Mouse (Mus musculus): ENCODE measurements around the gene Ptprj. TPM values are rescaled to one million over a fixed set of nuclear protein-coding genes. Genes with fewer than 3 reads are reported as not detected.

Ptprj gene
- polyA plus RNA-seq, 1 experiment from 2014 or later = 4.6 TPM

DNA sequence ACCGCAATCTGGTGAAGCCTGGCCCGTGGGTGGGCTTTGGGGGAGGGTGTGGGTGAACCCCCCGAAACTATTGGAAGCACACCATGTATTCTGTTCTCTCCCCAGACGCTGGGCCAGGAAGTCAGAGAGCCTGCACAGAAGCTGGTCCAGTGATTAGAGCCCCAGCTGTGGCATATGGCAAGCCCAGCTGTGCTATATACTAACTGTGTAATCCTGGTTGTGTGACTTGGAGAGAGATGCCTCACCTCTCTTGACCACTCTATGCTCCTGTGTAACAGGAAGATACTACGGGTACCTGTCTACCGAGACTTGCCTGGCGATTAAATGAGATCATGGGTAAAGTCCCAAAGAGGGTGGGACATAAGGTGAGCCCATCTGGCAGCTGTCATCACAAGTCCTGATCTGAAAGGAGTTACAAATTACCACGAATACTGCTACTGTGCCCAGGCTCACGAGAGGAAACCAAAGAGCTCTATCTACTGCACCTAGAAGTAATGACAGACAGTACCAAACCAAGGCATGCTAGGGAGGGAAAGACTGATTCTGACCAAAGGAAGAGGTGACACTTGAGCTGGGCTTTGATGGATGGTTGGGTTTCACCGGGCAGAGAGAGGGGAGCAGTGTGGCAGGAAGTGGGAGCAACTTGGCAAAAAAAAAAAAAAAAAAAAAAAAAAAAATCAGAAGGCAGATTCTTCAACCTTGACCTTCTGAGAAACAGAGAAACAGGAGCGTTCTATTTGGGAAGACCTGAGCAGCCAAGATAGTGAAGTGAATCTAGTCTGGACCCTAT is 754 bp upstream of the Ptprj start:
- peak; percentile 9 for ATAC-seq
- H3K9me3 ChIP-seq (ENCODE audit: control insufficient read depth, low read length) = no peaks in the 10 kb centered on the region
- 17% methylated on average over 11 of the region's 11 CpGs for WGBS
- H3K27ac ChIP-seq (ENCODE audit: low read length) = peak overlapping the region; percentile 80
- H3K36me3 ChIP-seq (ENCODE audit: control insufficient read depth, insufficient read depth) = no peaks in the 10 kb centered on the region
- H3K4me1 ChIP-seq (replicated peaks; ENCODE audit: control insufficient read depth, insufficient read depth, low read length) = peaks cover 5% of the 10 kb centered on the region; the same call in 1 of the 2 replicates
- H3K4me3 ChIP-seq (replicated peaks; ENCODE audit: low read length) = peak overlapping the region; percentile 90
- H3K27me3 ChIP-seq (replicated peaks; ENCODE audit: control insufficient read depth, insufficient read depth, low read length) = no peaks in the 10 kb centered on the region
- H3K9ac ChIP-seq (replicated peaks; ENCODE audit: low read depth, low read length) = peak overlapping the region; percentile 91
- peak overlapping the region; percentile 88 for H3K4me2 ChIP-seq (ENCODE audit: low read length)

DNA sequence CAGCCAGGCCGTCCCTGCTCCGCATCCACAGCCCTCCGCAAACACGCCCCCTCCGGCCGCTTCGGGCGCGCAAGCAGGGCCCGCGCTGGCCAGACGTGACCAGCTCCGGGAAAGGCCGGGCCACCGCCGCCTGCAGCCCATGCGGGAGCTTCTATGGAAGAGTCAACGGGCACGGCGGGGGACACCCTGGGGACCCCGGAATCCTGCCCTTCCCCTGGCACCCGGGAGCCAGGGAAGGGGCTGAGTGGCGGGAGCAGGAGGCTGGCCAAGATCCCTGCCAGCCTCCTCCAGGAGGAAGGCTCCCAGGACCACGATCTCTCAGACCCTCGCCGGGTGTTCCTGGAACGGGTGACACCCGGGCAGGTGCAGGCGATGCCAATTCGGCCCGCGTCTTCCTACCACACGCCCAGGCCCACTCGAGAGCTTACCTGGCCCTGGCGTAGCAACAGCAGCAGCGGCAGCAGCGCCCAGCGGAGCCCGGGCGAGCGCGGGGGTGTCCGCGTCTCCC is 665 bp downstream of the Ptprj start:
- Histone ChIP-seq H3K9me3 (ENCODE audit: control insufficient read depth, low read length) (no peaks in the 10 kb centered on the region), H3K4me1 (replicated peaks; ENCODE audit: control insufficient read depth, insufficient read depth, low read length) (peaks cover 5% of the 10 kb centered on the region; the same call in 1 of the 2 replicates), H3K36me3 (ENCODE audit: control insufficient read depth, insufficient read depth) (no peaks in the 10 kb centered on the region), H3K4me2 (ENCODE audit: low read length) (peak overlapping the region; percentile 88), H3K27ac (ENCODE audit: low read length) (peak overlapping the region; percentile 80), H3K27me3 (replicated peaks; ENCODE audit: control insufficient read depth, insufficient read depth, low read length) (no peaks in the 10 kb centered on the region), H3K9ac (replicated peaks; ENCODE audit: low read depth, low read length) (peak overlapping the region; percentile 91), H3K4me3 (replicated peaks; ENCODE audit: low read length) (peak overlapping the region; percentile 90)
- peak; percentile 61 for ATAC-seq
- WGBS = under 1% methylated on average over 35 of the region's 44 CpGs

DNA sequence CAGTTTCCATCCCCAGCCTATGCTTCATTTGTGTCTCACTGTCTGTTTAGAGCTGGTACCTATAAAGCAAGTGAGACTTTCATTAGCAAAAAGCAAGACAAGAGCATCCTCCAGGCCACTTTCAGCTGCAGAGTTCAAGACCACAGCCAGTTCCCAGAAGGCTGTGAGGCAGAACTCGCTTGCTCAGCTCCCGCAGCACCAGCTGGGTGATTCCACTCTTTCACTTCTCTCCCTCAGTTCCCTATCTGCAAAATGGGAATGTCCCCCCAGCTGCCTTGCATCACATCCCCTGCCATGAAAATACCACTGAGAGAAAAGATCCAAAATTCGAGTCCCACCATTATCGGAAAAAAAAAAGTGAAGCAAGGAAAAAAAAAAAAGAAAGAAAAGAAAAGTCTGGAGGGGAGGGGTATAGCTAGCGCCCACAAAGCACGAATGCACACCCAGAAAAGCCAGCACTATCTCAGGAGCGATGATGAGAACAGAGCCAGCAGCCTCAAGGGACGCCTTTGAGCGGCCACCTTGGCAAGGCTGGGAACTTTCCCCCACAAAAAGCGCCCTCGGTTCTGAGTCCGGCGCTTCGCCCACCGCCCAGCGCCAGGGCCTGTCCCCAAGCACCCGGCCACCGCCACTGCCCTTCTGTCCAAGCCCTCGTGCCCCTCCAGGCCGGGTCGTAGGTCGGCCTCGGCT is 1.3 kb downstream of the Ptprj start:
- H3K4me3 ChIP-seq (replicated peaks; ENCODE audit: low read length) = peak overlapping the region; percentile 90
- H3K9ac ChIP-seq (replicated peaks; ENCODE audit: low read depth, low read length) = peak overlapping the region; percentile 91
- H3K27me3 ChIP-seq (replicated peaks; ENCODE audit: control insufficient read depth, insufficient read depth, low read length) = no peaks in the 10 kb centered on the region
- 2% methylated on average over 23 of the region's 23 CpGs for WGBS
- peak overlapping the region; percentile 80 for H3K27ac ChIP-seq (ENCODE audit: low read length)
- ATAC-seq = peak; percentile 22
- no peaks in the 10 kb centered on the region for H3K9me3 ChIP-seq (ENCODE audit: control insufficient read depth, low read length)
- H3K4me2 ChIP-seq (ENCODE audit: low read length) = peak overlapping the region; percentile 88
- H3K36me3 ChIP-seq (ENCODE audit: control insufficient read depth, insufficient read depth) = no peaks in the 10 kb centered on the region
- H3K4me1 ChIP-seq (replicated peaks; ENCODE audit: control insufficient read depth, insufficient read depth, low read length) = peaks cover 6% of the 10 kb centered on the region

DNA sequence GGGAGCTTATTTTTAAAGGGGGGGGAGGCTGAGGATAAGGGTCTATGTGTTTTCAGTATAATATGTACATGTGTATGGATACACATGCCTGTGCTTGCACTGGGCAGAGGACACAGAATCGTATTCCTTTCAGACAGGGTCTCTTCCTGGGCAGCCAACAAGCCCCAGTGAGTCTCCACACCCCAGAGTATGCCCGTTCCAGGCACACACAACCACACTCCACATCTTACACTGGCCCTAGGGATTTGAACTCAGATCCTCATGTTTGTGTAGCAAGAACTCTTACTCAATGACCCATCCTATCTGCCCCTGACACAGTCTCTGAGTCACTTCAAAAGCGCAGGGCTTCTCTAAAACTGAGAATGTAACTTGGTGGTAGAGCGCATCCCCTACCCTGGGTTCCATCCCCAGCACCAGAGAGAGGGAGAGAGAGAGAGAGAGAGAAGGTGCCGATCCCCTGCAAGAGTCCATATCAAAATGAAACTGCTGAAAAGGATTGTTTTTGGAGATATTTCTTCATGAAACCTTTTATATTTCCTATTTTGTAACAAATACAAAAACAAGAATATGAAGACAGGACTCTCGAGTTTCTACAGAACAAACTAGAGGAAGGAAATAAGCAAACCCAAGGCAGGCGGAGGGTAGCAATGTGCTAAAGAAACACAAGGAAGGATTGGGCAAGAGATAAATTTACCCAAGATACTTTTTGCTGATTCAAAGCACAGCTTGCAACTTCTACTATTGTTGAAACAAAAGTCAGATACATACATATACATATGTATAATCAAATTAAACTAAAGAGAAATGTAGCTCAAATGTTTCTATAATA is 2.8 kb downstream of the Ptprj start:
- Histone ChIP-seq H3K9ac (replicated peaks; ENCODE audit: low read depth, low read length) (no peak overlapping the region), H3K4me3 (replicated peaks; ENCODE audit: low read length) (no peak overlapping the region), H3K36me3 (ENCODE audit: control insufficient read depth, insufficient read depth) (no peaks in the 10 kb centered on the region), H3K27me3 (replicated peaks; ENCODE audit: control insufficient read depth, insufficient read depth, low read length) (no peaks in the 10 kb centered on the region), H3K9me3 (ENCODE audit: control insufficient read depth, low read length) (no peaks in the 10 kb centered on the region), H3K27ac (ENCODE audit: low read length) (no peak overlapping the region), H3K4me1 (replicated peaks; ENCODE audit: control insufficient read depth, insufficient read depth, low read length) (peaks cover 10% of the 10 kb centered on the region), H3K4me2 (ENCODE audit: low read length) (no peak overlapping the region)
- WGBS = 91% methylated on average over 7 of the region's 7 CpGs
- no peak for ATAC-seq

DNA sequence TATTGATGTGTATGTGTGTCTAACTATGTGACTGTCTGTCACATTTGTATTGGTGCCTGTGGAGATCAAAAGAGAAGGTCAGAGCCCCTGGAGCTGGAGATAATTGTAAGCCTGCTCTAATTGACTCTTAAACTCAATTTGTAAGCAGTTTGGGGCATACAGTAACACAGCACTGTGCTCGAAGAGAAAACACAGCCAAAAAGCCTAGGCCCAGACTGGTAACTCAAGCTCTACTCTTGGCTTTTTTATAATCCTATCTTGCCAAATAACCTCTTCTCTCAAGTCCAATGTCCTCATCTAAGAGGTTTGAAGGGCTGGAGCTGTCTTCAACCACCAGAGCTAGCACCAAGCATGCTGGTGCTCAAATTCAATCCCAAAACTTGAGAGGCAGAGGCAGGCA is 3.5 kb downstream of the Ptprj start:
- Histone ChIP-seq H3K4me3 (replicated peaks; ENCODE audit: low read length) (no peak overlapping the region), H3K27me3 (replicated peaks; ENCODE audit: control insufficient read depth, insufficient read depth, low read length) (no peaks in the 10 kb centered on the region), H3K4me1 (replicated peaks; ENCODE audit: control insufficient read depth, insufficient read depth, low read length) (peaks cover 10% of the 10 kb centered on the region), H3K4me2 (ENCODE audit: low read length) (no peak overlapping the region), H3K27ac (ENCODE audit: low read length) (no peak overlapping the region), H3K9ac (replicated peaks; ENCODE audit: low read depth, low read length) (no peak overlapping the region), H3K36me3 (ENCODE audit: control insufficient read depth, insufficient read depth) (no peaks in the 10 kb centered on the region), H3K9me3 (ENCODE audit: control insufficient read depth, low read length) (no peaks in the 10 kb centered on the region)
- WGBS = 21% methylated on average over 1 of the region's 1 CpGs
- ATAC-seq = no peak

DNA sequence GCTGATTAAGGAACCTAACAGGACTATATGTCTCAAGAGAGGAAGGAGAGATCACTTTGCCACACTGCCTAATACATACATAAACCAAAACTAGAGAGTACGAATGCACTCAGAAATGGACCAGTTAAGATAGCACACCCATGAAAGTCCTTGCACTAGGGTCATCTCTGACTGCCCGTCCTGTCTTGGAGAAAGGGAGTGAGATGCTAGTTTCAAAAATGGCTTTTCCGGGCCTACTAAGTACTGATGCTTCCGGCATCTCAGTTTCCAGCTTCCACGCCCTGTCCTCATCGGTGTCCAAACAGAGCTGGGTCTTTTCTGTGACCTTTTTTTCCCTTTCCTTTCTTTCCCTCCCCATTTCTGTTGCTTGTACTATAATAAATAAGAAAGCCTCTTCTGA is 4.0 kb downstream of the Ptprj start:
- Histone ChIP-seq H3K9ac (replicated peaks; ENCODE audit: low read depth, low read length) (no peak overlapping the region), H3K27ac (ENCODE audit: low read length) (no peak overlapping the region), H3K27me3 (replicated peaks; ENCODE audit: control insufficient read depth, insufficient read depth, low read length) (no peaks in the 10 kb centered on the region), H3K4me3 (replicated peaks; ENCODE audit: low read length) (no peak overlapping the region), H3K4me2 (ENCODE audit: low read length) (no peak overlapping the region), H3K9me3 (ENCODE audit: control insufficient read depth, low read length) (no peaks in the 10 kb centered on the region), H3K36me3 (ENCODE audit: control insufficient read depth, insufficient read depth) (no peaks in the 10 kb centered on the region), H3K4me1 (replicated peaks; ENCODE audit: control insufficient read depth, insufficient read depth, low read length) (peaks cover 10% of the 10 kb centered on the region)
- WGBS = 90% methylated on average over 6 of the region's 6 CpGs
- no peak for ATAC-seq

DNA sequence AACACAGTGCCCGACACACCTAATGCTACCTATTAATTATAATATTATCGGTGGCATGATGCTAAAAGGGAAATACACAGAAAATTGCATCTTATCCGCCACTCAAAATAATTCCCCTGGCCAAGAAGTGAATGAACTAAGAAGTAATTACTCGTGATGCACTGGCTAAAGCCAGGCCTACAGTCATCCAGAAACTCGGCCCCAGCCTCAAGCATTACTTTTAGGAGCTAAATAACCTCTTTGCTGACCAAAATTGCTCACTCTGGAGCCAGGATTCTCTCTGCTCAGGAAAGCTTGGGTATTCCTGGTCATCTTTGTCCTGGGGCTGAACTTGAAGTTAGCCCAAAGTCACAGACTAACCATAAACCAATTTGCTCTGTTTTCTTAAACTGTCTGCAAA is 4.7 kb downstream of the Ptprj start:
- Histone ChIP-seq H3K36me3 (ENCODE audit: control insufficient read depth, insufficient read depth) (no peaks in the 10 kb centered on the region), H3K27ac (ENCODE audit: low read length) (no peak overlapping the region), H3K9me3 (ENCODE audit: control insufficient read depth, low read length) (no peaks in the 10 kb centered on the region), H3K4me1 (replicated peaks; ENCODE audit: control insufficient read depth, insufficient read depth, low read length) (peaks cover 6% of the 10 kb centered on the region), H3K27me3 (replicated peaks; ENCODE audit: control insufficient read depth, insufficient read depth, low read length) (no peaks in the 10 kb centered on the region), H3K4me3 (replicated peaks; ENCODE audit: low read length) (no peak overlapping the region), H3K9ac (replicated peaks; ENCODE audit: low read depth, low read length) (no peak overlapping the region), H3K4me2 (ENCODE audit: low read length) (no peak overlapping the region)
- 83% methylated on average over 5 of the region's 5 CpGs for WGBS
- no peak for ATAC-seq

DNA sequence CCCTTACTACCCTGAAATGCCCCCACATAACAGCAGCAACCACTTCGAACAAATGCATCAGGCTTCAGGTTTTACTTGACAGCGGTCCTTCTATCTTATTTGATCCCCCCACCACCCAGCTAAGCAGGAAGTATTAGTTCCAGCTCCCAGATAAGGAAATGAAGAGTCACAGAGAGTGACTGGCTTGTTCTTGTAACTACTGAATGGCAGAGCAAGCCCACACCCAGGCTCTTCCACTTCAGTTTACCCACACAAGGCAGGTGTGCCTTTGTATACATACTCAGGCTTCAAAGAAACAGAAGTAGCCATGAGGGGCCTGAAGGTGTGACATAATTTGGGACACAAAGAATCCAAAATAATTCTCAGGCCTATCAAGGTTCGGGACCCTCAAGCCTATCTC is 5.3 kb downstream of the Ptprj start:
- peaks cover 5% of the 10 kb centered on the region for H3K4me1 ChIP-seq (replicated peaks; ENCODE audit: control insufficient read depth, insufficient read depth, low read length)
- ATAC-seq = no peak
- no peak overlapping the region for H3K27ac ChIP-seq (ENCODE audit: low read length)
- no peaks in the 10 kb centered on the region for H3K36me3 ChIP-seq (ENCODE audit: control insufficient read depth, insufficient read depth)
- H3K9ac ChIP-seq (replicated peaks; ENCODE audit: low read depth, low read length) = no peak overlapping the region
- no peak overlapping the region for H3K4me3 ChIP-seq (replicated peaks; ENCODE audit: low read length)
- H3K27me3 ChIP-seq (replicated peaks; ENCODE audit: control insufficient read depth, insufficient read depth, low read length) = no peaks in the 10 kb centered on the region
- 87% methylated on average over 3 of the region's 3 CpGs for WGBS
- no peak overlapping the region for H3K4me2 ChIP-seq (ENCODE audit: low read length)
- H3K9me3 ChIP-seq (ENCODE audit: control insufficient read depth, low read length) = no peaks in the 10 kb centered on the region

DNA sequence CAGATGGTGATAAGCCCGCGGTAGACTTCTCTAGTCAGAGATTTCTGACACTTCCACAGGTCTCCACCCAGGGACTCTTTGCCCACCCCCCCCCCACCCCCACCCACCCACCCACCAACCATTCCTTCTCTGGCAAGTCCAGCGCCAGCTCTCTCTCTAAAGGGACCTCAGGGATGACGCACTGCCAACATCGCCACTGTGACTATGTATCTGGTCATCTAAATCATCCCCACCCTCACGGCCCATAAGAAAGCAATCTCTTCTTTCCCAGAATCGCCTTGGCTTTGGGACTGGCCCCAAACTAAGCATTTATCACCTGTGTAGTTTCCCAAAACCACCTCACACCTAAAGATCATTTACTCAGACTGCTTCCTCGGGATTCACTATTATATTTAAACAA is 5.9 kb downstream of the Ptprj start:
- Histone ChIP-seq H3K4me3 (replicated peaks; ENCODE audit: low read length) (no peak overlapping the region), H3K9me3 (ENCODE audit: control insufficient read depth, low read length) (no peaks in the 10 kb centered on the region), H3K9ac (replicated peaks; ENCODE audit: low read depth, low read length) (no peak overlapping the region), H3K4me2 (ENCODE audit: low read length) (no peak overlapping the region), H3K27ac (ENCODE audit: low read length) (no peak overlapping the region), H3K36me3 (ENCODE audit: control insufficient read depth, insufficient read depth) (no peaks in the 10 kb centered on the region), H3K4me1 (replicated peaks; ENCODE audit: control insufficient read depth, insufficient read depth, low read length) (peaks cover 5% of the 10 kb centered on the region), H3K27me3 (replicated peaks; ENCODE audit: control insufficient read depth, insufficient read depth, low read length) (no peaks in the 10 kb centered on the region)
- no peak for ATAC-seq
- WGBS = 74% methylated on average over 8 of the region's 8 CpGs

All from forebrain, embryonic 16.5 days (tissue).